Mouse (Mus musculus) layer of hippocampus, adult 2 months (tissue): Measurements from ENCODE around the gene Abcc1. TPM values are rescaled to one million over a fixed set of nuclear protein-coding genes. Genes with fewer than 3 reads are reported as not detected.

Experiments used
- DNase-seq, 2 experiments: peaks; one replicate each; pipeline ENCODE4 v3.0.0; 2022; ENCODE audit warnings: low spot score in 2 of 2
- H3K27ac ChIP-seq: fragments of 200-600 bp; 2 replicates; pipeline ENCODE4 v1.8.1; 2022
- H3K4me3 ChIP-seq: fragments of 200-600 bp; 2 replicates; pipeline ENCODE4 v1.8.1; 2022; ENCODE audit warnings: mild to moderate bottlenecking
- CTCF ChIP-seq: fragments of 200-600 bp; conservative IDR thresholded peaks from 2 replicates; pipeline ENCODE4 v1.8.1; 2022; ENCODE audit warnings: antibody characterized with exemption, mild to moderate bottlenecking, moderate library complexity
- total RNA-seq, 2 experiments: library from RNA; stranded (reverse); gene quantifications; 2 replicates each; pipeline ENCODE4 v1.2.3; 2021

Abcc1 gene
- total RNA-seq, 2 experiments from 2014 or later = 15.4 to 17.9 TPM

- H3K4me3 ChIP-seq = no peak overlapping the region
- no peak for TF ChIP-seq CTCF
- no peak overlapping the region for H3K27ac ChIP-seq
- DNase-seq = no peak
These were observed 107.0 kb downstream of the Abcc1 start for GRCm38 (mm10) chr16:14468351-14468750.

- Histone ChIP-seq H3K27ac (no peak overlapping the region), H3K4me3 (no peak overlapping the region)
- DNase-seq = no peak
- no peak for TF ChIP-seq CTCF
These were observed 107.5 kb downstream of the Abcc1 start for GRCm38 (mm10) chr16:14468841-14469240.

DNA sequence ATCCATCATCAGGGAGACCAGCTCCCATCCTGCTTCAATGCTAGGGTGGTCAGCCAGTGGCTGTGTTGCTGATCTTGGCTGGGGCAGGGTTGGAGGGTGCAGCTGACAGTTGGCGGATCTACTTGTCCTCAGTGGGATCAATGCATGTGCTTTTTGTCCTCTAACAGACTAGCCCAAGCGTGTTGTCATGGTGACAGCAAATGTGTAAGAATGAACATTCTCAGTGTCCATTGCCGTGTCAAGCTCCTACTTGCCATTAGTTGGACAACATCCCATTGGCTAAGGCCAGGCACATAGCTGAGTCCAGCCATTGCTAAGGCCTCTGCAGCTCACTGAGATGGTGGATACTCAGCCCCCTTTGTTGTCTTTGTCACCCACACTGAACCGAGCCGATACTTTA is 110.8 kb downstream of the Abcc1 start:
- no peak overlapping the region for H3K4me3 ChIP-seq
- no peak for DNase-seq
- no peak overlapping the region for H3K27ac ChIP-seq
- TF ChIP-seq CTCF = no peak

DNA sequence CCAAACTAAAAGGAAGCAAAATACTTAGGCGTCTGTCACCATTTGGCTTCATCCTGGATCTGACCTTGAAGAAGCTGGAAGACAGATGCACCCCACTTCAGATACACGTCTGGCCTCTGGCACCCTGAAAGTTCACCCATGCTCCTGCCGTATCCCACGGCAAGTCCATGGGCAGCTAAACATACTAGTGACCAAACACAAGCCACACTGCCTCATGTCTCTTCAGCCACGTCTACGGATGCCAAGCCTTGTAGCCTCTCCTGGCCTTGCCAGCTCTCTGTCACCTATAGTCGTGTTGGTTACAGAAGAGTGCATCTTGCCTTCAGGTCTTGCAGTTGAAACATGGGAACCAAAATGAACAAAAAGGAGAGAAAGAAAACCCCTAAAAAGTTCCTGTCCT is 112.3 kb downstream of the Abcc1 start:
- H3K4me3 ChIP-seq = no peak overlapping the region
- DNase-seq = no peak
- TF ChIP-seq CTCF = no peak
- no peak overlapping the region for H3K27ac ChIP-seq

- Histone ChIP-seq H3K27ac (no peak overlapping the region), H3K4me3 (no peak overlapping the region)
- no peak for DNase-seq
- TF ChIP-seq CTCF = no peak
These were observed 113.6 kb downstream of the Abcc1 start for GRCm38 (mm10) chr16:14475001-14475400.

DNA sequence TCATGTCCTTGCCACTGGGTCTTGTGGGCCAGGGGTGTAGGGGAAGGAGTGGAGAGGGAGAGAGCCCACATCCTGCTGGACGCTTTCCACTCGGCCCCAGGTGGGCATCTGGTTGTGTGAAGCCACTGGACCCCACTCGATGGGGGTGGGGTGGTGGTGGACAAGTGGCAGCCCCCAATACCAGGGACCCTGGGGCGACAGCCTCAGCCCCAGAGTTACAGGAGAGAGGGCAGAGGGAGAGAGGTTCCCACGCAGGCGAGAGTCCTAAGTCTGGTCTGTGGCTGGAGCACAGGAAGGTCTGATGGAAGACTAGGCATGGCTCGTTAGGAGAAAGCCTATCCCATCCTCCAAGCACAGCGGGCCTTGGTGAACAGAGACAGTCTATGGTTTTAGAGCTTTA is 114.7 kb downstream of the Abcc1 start:
- no peak for DNase-seq
- H3K4me3 ChIP-seq = no peak overlapping the region
- no peak for TF ChIP-seq CTCF
- no peak overlapping the region for H3K27ac ChIP-seq

GRCm38 (mm10) chr16:14476701-14477400 is 115.5 kb downstream of the Abcc1 start:
- no peak for DNase-seq
- TF ChIP-seq CTCF = no peak
- Histone ChIP-seq H3K27ac (no peak overlapping the region), H3K4me3 (no peak overlapping the region)

DNA sequence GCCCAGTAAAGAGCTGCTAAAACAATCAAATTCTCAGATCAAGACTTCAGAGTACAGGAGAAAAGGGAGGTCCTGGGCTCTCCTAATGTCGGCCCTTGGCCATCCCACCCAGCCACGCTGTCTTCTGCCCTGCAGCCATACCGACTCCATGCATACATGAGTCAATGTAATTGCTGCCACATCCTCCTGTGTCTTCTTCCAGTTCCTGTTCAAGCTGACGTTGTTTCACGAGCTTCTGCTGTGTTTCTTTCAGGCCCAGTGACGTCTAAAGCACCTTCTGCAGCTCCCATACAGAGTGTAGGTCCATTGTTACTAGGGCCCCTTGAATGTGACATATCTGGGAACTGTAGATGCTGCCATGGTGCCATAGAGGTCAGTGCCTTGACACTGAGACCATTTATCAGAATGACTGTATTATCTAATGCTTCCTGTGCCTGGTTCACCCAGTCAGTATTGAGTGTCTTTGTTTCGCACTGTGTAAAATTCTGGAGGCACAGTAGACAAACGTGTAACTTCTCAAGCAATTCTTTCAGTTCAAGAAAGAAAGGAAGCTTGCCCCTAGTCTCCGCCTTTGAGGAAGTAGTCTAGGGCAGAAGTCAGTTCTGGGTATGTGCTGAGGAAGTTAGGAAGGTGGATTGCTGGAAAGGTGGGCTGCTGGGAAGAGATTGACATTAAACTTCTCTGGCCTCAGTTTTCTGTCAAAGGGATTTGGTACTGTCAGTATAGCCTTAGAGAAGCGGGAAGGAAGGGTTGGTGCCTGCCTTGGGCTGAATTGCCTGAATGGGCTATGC is 116.3 kb downstream of the Abcc1 start:
- DNase-seq = no peak
- Histone ChIP-seq H3K4me3 (no peak overlapping the region), H3K27ac (no peak overlapping the region)
- TF ChIP-seq CTCF = no peak

- TF ChIP-seq CTCF = no peak
- no peak overlapping the region for H3K4me3 ChIP-seq
- DNase-seq = no peak
- H3K27ac ChIP-seq = no peak overlapping the region
These were observed 118.3 kb downstream of the Abcc1 start for GRCm38 (mm10) chr16:14479641-14480040.

- Histone ChIP-seq H3K4me3 (no peak overlapping the region), H3K27ac (no peak overlapping the region)
- DNase-seq = no peak
- TF ChIP-seq CTCF = no peak
These were observed 121.9 kb downstream of the Abcc1 start for GRCm38 (mm10) chr16:14483221-14483620.

DNA sequence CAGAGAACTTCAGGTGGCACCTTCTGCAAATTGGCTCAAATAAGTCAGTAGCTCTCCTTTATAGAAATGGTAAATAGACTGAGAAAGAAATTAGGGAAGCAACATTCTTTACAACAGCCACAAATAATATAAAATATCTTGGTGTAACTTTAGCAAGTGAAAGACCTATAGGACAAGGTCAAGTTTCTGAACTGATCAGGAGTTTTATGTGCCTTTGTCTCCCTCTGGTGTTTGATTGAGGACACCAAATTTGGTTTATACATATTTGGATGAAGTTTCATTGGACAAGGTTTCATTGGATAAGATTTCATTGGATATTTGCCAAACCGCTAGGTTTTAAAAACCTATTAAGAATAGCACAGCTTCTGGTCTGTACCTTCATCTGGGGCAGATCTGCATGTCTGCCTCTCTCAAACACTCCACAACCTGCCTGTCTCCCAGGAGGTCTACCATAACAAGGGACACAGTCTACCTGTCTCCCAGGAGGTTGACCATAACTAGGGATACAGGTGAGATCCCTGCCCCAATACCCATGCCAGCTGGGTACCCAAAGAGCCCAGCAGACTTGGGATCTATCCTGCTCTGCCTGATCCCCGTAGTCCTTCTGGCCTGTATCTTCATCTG is 132.2 kb downstream of the Abcc1 start:
- no peak overlapping the region for H3K27ac ChIP-seq

DNA sequence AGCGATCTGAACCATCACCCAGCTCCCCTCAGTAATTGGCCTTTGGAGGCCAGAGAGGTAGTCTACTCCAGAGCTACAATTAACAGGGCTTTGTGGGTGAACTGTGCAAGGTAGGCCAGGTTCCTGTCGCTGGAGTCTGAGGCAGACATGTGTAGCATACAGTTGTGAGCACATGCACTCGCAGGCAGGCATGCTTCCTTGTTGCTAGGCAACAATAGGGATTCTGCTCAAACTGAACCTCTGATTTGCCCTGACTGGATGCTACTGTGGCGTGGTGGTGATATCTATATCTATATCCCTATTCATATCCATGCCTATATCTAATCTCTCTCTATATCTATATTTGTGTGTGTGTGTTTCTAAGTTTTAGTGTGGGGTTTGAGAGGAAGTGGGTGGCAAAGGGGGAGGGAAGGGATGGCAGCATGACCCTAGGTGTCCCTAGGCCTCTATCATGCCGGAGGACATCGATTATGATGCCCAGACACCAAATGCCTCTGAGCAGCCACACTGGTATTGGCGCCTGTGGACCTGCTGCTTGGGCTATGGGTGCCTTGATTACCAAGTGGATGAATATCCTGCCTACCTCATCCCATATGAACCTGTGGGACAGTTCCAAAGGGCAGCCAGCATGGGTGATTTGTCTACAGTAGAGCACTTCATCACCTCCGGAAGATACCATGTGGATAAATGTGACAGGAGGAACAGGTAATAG is 140.4 kb downstream of the Abcc1 start:
- TF ChIP-seq CTCF = no peak
- DNase-seq = no peak
- no peak overlapping the region for H3K27ac ChIP-seq
- no peak overlapping the region for H3K4me3 ChIP-seq

More for the DNA sequence above, 132.2 kb downstream of the Abcc1 start:
- peak in 1 of 2 experiments; percentile 21 for DNase-seq
- no peak overlapping the region for H3K4me3 ChIP-seq
- peak; percentile 86 for TF ChIP-seq CTCF

GRCm38 (mm10) chr16:14506461-14506860 is 145.1 kb downstream of the Abcc1 start:
- TF ChIP-seq CTCF = no peak
- DNase-seq = no peak
- Histone ChIP-seq H3K4me3 (no peak overlapping the region), H3K27ac (no peak overlapping the region)

Other genes with a start within 250 kb of the Abcc1 start
- 10 to 100 TPM; 30.9 to 32.6 TPM for gene Nde1, start 198.3 kb upstream of the Abcc1 start, total RNA-seq
- 100 to 1,000 TPM; 134 to 138 TPM for gene Marf1, start 198.2 kb upstream of the Abcc1 start, total RNA-seq
- 1 to 10 TPM; 4.7 to 7.0 TPM for gene Myh11, start 70.2 kb upstream of the Abcc1 start, total RNA-seq
- 10 to 100 TPM; 43.7 to 50.9 TPM for gene Fopnl, start 44.2 kb upstream of the Abcc1 start, total RNA-seq
- gene A630010A05Rik, start 200.8 kb downstream of the Abcc1 start, total RNA-seq = not detected